Mouse (Mus musculus) MEL (cell line): ENCODE measurements around the gene Cyp2d11.

Experiments
- CTCF ChIP-seq, 3 experiments: IDR thresholded peaks in 2 of 3; conservative IDR thresholded peaks in 1 of 3; 2 replicates each; pipeline ENCODE4 v1.5.1; 2011 to 2012; ENCODE audit warnings: low read length in 3 of 3, low read depth in 2 of 3, mild to moderate bottlenecking in 2 of 3, improper control_type of control experiment in 1 of 3, inconsistent platforms in 1 of 3, mixed read lengths in 1 of 3, moderate library complexity in 1 of 3; ENCODE audit not compliant: control insufficient read depth in 1 of 3, insufficient read depth in 1 of 3, poor library complexity in 1 of 3, severe bottlenecking in 1 of 3
- GATA1 ChIP-seq: IDR thresholded peaks from 2 replicates; pipeline ENCODE4 v1.6.1; 2011; ENCODE audit warnings: low read depth, low read length, improper control_type of control experiment
- JUND ChIP-seq: IDR thresholded peaks from 2 replicates; pipeline ENCODE4 v1.6.1; 2011; ENCODE audit warnings: low read depth, mild to moderate bottlenecking, improper control_type of control experiment, low read length
- MAX ChIP-seq: IDR thresholded peaks from 2 replicates; pipeline ENCODE4 v1.6.1; 2011; ENCODE audit warnings: low read length, improper control_type of control experiment
- MEF2A ChIP-seq: IDR thresholded peaks from 2 replicates; pipeline ENCODE4 v1.6.1; 2014; ENCODE audit warnings: low read depth, mild to moderate bottlenecking, inconsistent platforms, low read length, improper control_type of control experiment; ENCODE audit not compliant: poor library complexity, insufficient replicate concordance, severe bottlenecking; ENCODE audit errors: extremely low read depth
- MYC ChIP-seq: IDR thresholded peaks from 2 replicates; pipeline ENCODE4 v1.6.1; 2011; ENCODE audit warnings: low read depth, mild to moderate bottlenecking, low read length, improper control_type of control experiment, moderate library complexity
- POLR2A ChIP-seq, 2 experiments: IDR thresholded peaks; 2 replicates each; pipeline ENCODE4 v1.6.1; 2011 to 2012; ENCODE audit warnings: low read length in 2 of 2, mild to moderate bottlenecking in 2 of 2, control low read depth in 1 of 2, improper control_type of control experiment in 1 of 2, low read depth in 1 of 2, moderate library complexity in 1 of 2; ENCODE audit not compliant: control insufficient read depth in 1 of 2, insufficient read depth in 1 of 2, poor library complexity in 1 of 2
- SIN3A ChIP-seq: IDR thresholded peaks from 2 replicates; pipeline ENCODE4 v1.6.1; 2012; ENCODE audit warnings: low read length, improper control_type of control experiment, inconsistent platforms
- SMC3 ChIP-seq: IDR thresholded peaks from 2 replicates; pipeline ENCODE4 v1.6.1; 2011; ENCODE audit warnings: low read depth, low read length, improper control_type of control experiment
- TAL1 ChIP-seq: IDR thresholded peaks from 2 replicates; pipeline ENCODE4 v1.6.1; 2012; ENCODE audit warnings: mild to moderate bottlenecking, inconsistent platforms, low read length, moderate library complexity, mixed read lengths
- TCF12 ChIP-seq: IDR thresholded peaks from 2 replicates; pipeline ENCODE4 v1.6.1; 2014; ENCODE audit warnings: low read depth, mild to moderate bottlenecking, inconsistent platforms, low read length, improper control_type of control experiment, moderate library complexity
- ZC3H11A ChIP-seq: IDR thresholded peaks from 2 replicates; pipeline ENCODE4 v1.6.1; 2012; ENCODE audit warnings: low read depth, mild to moderate bottlenecking, inconsistent platforms, low read length, improper control_type of control experiment
- ZKSCAN1 ChIP-seq: IDR thresholded peaks from 2 replicates; pipeline ENCODE4 v1.6.1; 2012; ENCODE audit warnings: low read depth, mild to moderate bottlenecking, inconsistent platforms, low read length, improper control_type of control experiment, moderate library complexity

GRCm38 (mm10) chr15:82377701-82378100, 16.1 kb downstream of the Cyp2d11 start:
- no peak for TF ChIP-seq CTCF (IDR thresholded peaks at IDR 0.05 in 2 of 3, conservative IDR thresholded peaks at IDR 0.05 in 1 of 3; ENCODE audit: control insufficient read depth in 1 of 3, insufficient read depth in 1 of 3, low read depth in 2 of 3, low read length in 3 of 3, poor library complexity in 1 of 3, severe bottlenecking in 1 of 3)
- TF ChIP-seq MAX, result no peak
- TF ChIP-seq ZC3H11A, result no peak
- no peak for TF ChIP-seq TAL1
- no peak for TF ChIP-seq TCF12
- no peak for TF ChIP-seq SMC3
- no peak for TF ChIP-seq POLR2A (IDR thresholded peaks at IDR 0.05; ENCODE audit: control insufficient read depth in 1 of 2, insufficient read depth in 1 of 2, low read depth in 1 of 2, low read length in 2 of 2, poor library complexity in 1 of 2)
- TF ChIP-seq GATA1, result no peak
- no peak for TF ChIP-seq JUND
- TF ChIP-seq ZKSCAN1, result no peak
- no peak for TF ChIP-seq MYC
- TF ChIP-seq SIN3A, result no peak
- TF ChIP-seq MEF2A, result no peak
